Mouse (Mus musculus): ENCODE measurements around the gene Fscb.

DNA sequence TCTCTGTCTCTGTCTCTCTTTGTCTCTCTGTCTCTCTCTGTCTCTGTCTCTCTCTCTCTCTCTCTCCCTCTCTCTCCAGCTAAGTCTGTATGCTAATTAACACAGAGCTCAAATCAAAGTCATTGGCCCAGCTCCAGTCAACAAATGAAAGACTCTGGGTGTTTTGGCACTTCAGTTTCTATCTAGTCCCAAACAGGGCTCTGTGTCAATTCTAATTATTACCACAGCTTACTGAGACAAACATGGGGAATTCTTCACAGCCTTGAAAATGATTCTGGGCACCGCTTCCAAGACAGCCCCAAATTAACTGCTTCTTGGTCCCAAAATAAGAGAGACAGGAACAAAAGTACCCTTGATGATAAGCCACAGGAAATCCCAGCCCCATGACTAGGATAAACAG, 38.9 kb upstream of the Fscb start:
- no peak for TF ChIP-seq CTCF (IDR thresholded peaks at IDR 0.05; ENCODE audit: borderline replicate concordance, insufficient read depth, low read depth, low read length)
- no peak for TF ChIP-seq POLR2A (IDR thresholded peaks at IDR 0.05; ENCODE audit: borderline replicate concordance, insufficient read depth, low read length)
